Mouse (Mus musculus): ENCODE measurements around the gene Ier5.

DNA sequence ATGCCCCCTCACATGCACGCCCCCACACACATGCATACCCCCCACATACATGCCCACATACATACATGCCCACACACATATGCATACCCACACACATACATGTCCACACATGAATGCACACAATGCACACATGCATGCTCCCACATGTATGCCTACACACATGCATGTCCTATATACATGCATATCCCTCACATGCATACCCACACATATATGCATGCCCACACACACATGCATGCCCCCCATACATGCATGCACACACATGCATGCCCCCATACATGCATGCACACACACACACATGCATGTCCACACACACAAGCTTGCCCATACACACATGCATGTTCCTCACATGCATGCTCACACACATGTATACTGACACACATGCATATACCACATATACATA is 13.4 kb upstream of the Ier5 start:
- TF ChIP-seq GATA1 (IDR thresholded peaks at IDR 0.05; ENCODE audit: borderline replicate concordance, low read length) (no peak), FLI1 (IDR thresholded peaks at IDR 0.05; ENCODE audit: low read length) (no peak)

Measured in megakaryocyte, embryonic 14.5 days (primary cell).